Mouse (Mus musculus) cerebellum, adult 2 months (tissue): ENCODE measurements around the gene Sugp2. TPM values are rescaled to one million over a fixed set of nuclear protein-coding genes. Genes with fewer than 3 reads are reported as not detected.

ENCODE experiments used
- DNase-seq, 2 experiments: peaks; one replicate each; pipeline ENCODE4 v3.0.0; 2021
- H3K27ac ChIP-seq: fragments of 200-500 bp; 2 replicates; pipeline ENCODE4 v1.5.1; 2012; ENCODE audit warnings: low read length, control low read depth, inconsistent platforms; ENCODE audit not compliant: insufficient read depth
- H3K27me3 ChIP-seq: fragments of 200-500 bp; 2 replicates; pipeline ENCODE4 v1.6.1; 2012; ENCODE audit warnings: inconsistent platforms, mild to moderate bottlenecking, low read length, moderate library complexity; ENCODE audit not compliant: control insufficient read depth, insufficient read depth
- H3K4me1 ChIP-seq: fragments of 200-500 bp; 2 replicates; pipeline ENCODE4 v1.6.1; 2011; ENCODE audit warnings: low read length; ENCODE audit not compliant: control insufficient read depth, insufficient read depth
- H3K4me3 ChIP-seq: fragments of 200-500 bp; replicated peaks from 2 replicates; pipeline ENCODE3; 2011; ENCODE audit warnings: mild to moderate bottlenecking, low read depth, low read length, control low read depth; ENCODE audit not compliant: insufficient read depth
- CTCF ChIP-seq: fragments of 200-500 bp; IDR thresholded peaks from 2 replicates; pipeline ENCODE4 v1.5.1; 2011; ENCODE audit warnings: low read depth, mild to moderate bottlenecking, control low read depth, low read length, moderate library complexity, borderline replicate concordance; ENCODE audit not compliant: insufficient read depth
- POLR2A ChIP-seq: fragments of 200-500 bp; IDR thresholded peaks from 2 replicates; pipeline ENCODE4 v1.6.1; 2011; ENCODE audit warnings: low read length, control low read depth, borderline replicate concordance; ENCODE audit not compliant: insufficient read depth
- WGBS: fragments of 180-500 bp; shearing (Covaris S2); methylation state at CpG from one replicate; pipeline ENCODE4 v1.1.7; 2018; 5-methylcytosine and 5-hydroxymethylcytosine counted together
- polyA plus RNA-seq: library from polyadenylated mRNA; depleted of rRNA; stranded (reverse); fragments of >200 nt; gene quantifications from 2 replicates; pipeline ENCODE4 v1.2.3, GENCODE M21; 2012; rRNA removed

Gene Sugp2
- polyA plus RNA-seq, 1 experiment, result 102 TPM

GRCm38 (mm10) chr8:70316511-70317504, 82.8 kb downstream of the Sugp2 start:
- no peak for TF ChIP-seq POLR2A
- no peak for TF ChIP-seq CTCF
- H3K4me1 ChIP-seq, result peaks cover 10% of the 10 kb centered on the region
- DNase-seq, result peak; percentile 63 to 66
- WGBS, result 14% methylated on average over 15 of the region's 15 CpGs
- no peaks in the 10 kb centered on the region for H3K27me3 ChIP-seq
- peak overlapping the region; percentile 83 for H3K4me3 ChIP-seq
- no peak overlapping the region; the same call in 1 of the 2 replicates for H3K27ac ChIP-seq

GRCm38 (mm10) chr8:70317872-70318271, 83.8 kb downstream of the Sugp2 start:
- H3K4me1 ChIP-seq, result peaks cover 10% of the 10 kb centered on the region
- H3K27ac ChIP-seq, result no peak overlapping the region
- TF ChIP-seq CTCF (no peak), POLR2A (no peak)
- no peak for DNase-seq
- 61% methylated on average over 5 of the region's 5 CpGs for WGBS
- no peak overlapping the region for H3K4me3 ChIP-seq
- H3K27me3 ChIP-seq, result no peaks in the 10 kb centered on the region

- TF ChIP-seq POLR2A (no peak), CTCF (no peak)
- H3K27me3 ChIP-seq, result no peaks in the 10 kb centered on the region
- no peak for DNase-seq
- no peak overlapping the region for H3K4me3 ChIP-seq
- H3K4me1 ChIP-seq, result no peaks in the 10 kb centered on the region
- H3K27ac ChIP-seq, result no peak overlapping the region
- WGBS, result 93% methylated on average over 3 of the region's 3 CpGs
Measured at GRCm38 (mm10) chr8:70323716-70324115, 89.7 kb downstream of the Sugp2 start.

GRCm38 (mm10) chr8:70327512-70327911, 93.5 kb downstream of the Sugp2 start:
- H3K4me1 ChIP-seq, result peaks cover 7% of the 10 kb centered on the region; the same call in 1 of the 2 replicates
- DNase-seq, result no peak
- H3K27ac ChIP-seq, result no peak overlapping the region
- TF ChIP-seq POLR2A (no peak), CTCF (no peak)
- H3K4me3 ChIP-seq, result no peak overlapping the region
- H3K27me3 ChIP-seq, result no peaks in the 10 kb centered on the region
- 70% methylated on average over 6 of the region's 6 CpGs for WGBS

DNA sequence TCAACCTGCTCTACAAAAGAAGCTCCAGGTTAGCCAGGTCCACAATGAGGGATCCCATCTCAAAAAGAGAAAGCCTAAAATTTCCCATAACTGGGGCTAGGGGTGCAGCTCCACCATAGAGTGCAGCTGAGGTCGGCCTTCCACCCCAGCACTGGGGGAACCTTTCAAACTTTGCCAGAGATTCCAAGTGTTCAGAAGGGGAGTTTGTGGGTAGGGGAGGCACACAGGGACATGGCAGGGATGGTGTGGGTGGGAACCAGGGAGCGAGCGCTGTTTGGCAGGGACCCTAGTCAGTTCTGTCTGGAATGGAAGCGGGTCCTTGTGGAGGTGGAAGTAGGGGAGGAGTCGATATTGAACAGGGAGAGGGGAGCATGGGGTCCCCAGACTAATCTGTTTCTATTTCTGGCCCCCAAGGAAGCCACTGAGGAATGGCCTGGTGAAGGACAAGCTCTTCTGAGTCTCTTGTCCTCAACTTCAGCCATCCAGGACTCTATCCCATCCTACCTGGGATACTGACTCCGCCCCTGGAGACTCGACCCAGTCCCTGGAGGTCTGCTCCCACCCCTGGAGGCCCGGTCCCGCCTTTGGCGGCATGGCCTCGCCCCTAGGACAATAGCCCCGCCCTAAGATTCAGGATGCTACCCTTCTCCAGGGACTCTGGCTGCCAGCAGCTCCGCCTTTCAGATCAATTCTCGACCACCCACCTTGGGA, 95.3 kb downstream of the Sugp2 start, which contains the start of gene Gdf1:
TSS of gene Gdf1 (plus strand) at position 694 of the 711 bp plus-strand sequence.
- H3K4me3 ChIP-seq, result no peak within 1 kb of the TSS
- no peak for DNase-seq
- no peak within 1 kb of the TSS for H3K27ac ChIP-seq
- WGBS, result 57% methylated on average over 14 of the region's 14 CpGs
- no peak for TF ChIP-seq POLR2A
- TF ChIP-seq CTCF, result no peak
- H3K4me1 ChIP-seq, result peaks cover 10% of the 10 kb centered on the region; the same call in 1 of the 2 replicates
- H3K27me3 ChIP-seq, result no peaks in the 10 kb centered on the region

Other genes with a start within 250 kb of the Sugp2 start
- 31.9 and 36.9 TPM in 2 replicates for gene Gatad2a, start 237.8 kb upstream of the Sugp2 start, polyA plus RNA-seq
- gene Mau2, start 191.5 kb upstream of the Sugp2 start, polyA plus RNA-seq, result 90.1 and 92.9 TPM in 2 replicates
- 41.7 and 43.6 TPM in 2 replicates for gene Sugp1, start 191.4 kb upstream of the Sugp2 start, polyA plus RNA-seq
- gene Tm6sf2, start 161.3 kb upstream of the Sugp2 start, polyA plus RNA-seq, result 6.9 and 7.3 TPM in 2 replicates
- 117 and 124 TPM in 2 replicates for gene Hapln4, start 150.8 kb upstream of the Sugp2 start, polyA plus RNA-seq
- gene Ncan, start 113.4 kb upstream of the Sugp2 start, polyA plus RNA-seq, result 13.3 and 15.2 TPM in 2 replicates
- 19.9 and 20.9 TPM in 2 replicates for gene Nr2c2ap, start 102.9 kb upstream of the Sugp2 start, polyA plus RNA-seq
- gene Rfxank, start 95.1 kb upstream of the Sugp2 start, polyA plus RNA-seq, result 24.8 and 27.5 TPM in 2 replicates
- gene Borcs8, start 94.7 kb upstream of the Sugp2 start, polyA plus RNA-seq, result 98.9 and 101 TPM in 2 replicates
- gene Mef2b, start 94.5 kb upstream of the Sugp2 start, polyA plus RNA-seq, result 0.38 and 0.43 TPM in 2 replicates
- 61.4 and 66.0 TPM in 2 replicates for gene Tmem161a, start 61.9 kb upstream of the Sugp2 start, polyA plus RNA-seq
- 45.5 and 46.3 TPM in 2 replicates for gene Slc25a42, start 21.9 kb upstream of the Sugp2 start, polyA plus RNA-seq
- 45.8 and 46.7 TPM in 2 replicates for gene Armc6, start 240 bp downstream of the Sugp2 start, polyA plus RNA-seq
- 262 and 322 TPM in 2 replicates for gene Homer3, start 48.6 kb downstream of the Sugp2 start, polyA plus RNA-seq
- 42.9 and 45.0 TPM in 2 replicates for gene Ddx49, start 68.3 kb downstream of the Sugp2 start, polyA plus RNA-seq
- gene Cope, start 68.3 kb downstream of the Sugp2 start, polyA plus RNA-seq, result 286 and 287 TPM in 2 replicates
- gene Cers1, start 81.5 kb downstream of the Sugp2 start, polyA plus RNA-seq, result 55.5 and 56.8 TPM in 2 replicates
- gene Gdf1, start 95.6 kb downstream of the Sugp2 start, polyA plus RNA-seq, result 19.1 and 21.0 TPM in 2 replicates
- gene Upf1, start 119.1 kb downstream of the Sugp2 start, polyA plus RNA-seq, result 37.9 and 41.3 TPM in 2 replicates
- 2.2 and 3.1 TPM in 2 replicates for gene Comp, start 139.3 kb downstream of the Sugp2 start, polyA plus RNA-seq
- gene Crtc1, start 205.4 kb downstream of the Sugp2 start, polyA plus RNA-seq, result 90.2 and 105 TPM in 2 replicates
- 62.4 and 68.5 TPM in 2 replicates for gene Klhl26, start 242.7 kb downstream of the Sugp2 start, polyA plus RNA-seq